Mouse (Mus musculus) ES-E14 (cell line): ENCODE measurements at regions not wholly inside any gene's neighbourhood (a gene's known extent, or its start where the extent isn't known, plus 50 kb on each side); places are given as distances from the start of the nearest gene placed in this dataset.

Source experiments
- CHD2 ChIP-seq: IDR thresholded peaks from 2 replicates; pipeline ENCODE4 v1.6.1; 2014; ENCODE audit warnings: mild to moderate bottlenecking, low read depth, low read length, inconsistent platforms
- HCFC1 ChIP-seq: IDR thresholded peaks from 2 replicates; pipeline ENCODE4 v1.6.1; 2012; ENCODE audit warnings: low read length, inconsistent platforms, borderline replicate concordance; ENCODE audit not compliant: insufficient read depth
- MAFK ChIP-seq: IDR thresholded peaks from 2 replicates; pipeline ENCODE4 v1.6.1; 2014; ENCODE audit warnings: mild to moderate bottlenecking, low read depth, low read length, inconsistent platforms; ENCODE audit not compliant: insufficient read depth
- ZNF384 ChIP-seq: IDR thresholded peaks from 2 replicates; pipeline ENCODE4 v1.6.1; 2012; ENCODE audit warnings: low read depth, low read length, inconsistent platforms

GRCm38 (mm10) chr5:80683431-80683830 lies 336.5 kb upstream of the Adgrl3 start:
- no peak for TF ChIP-seq MAFK
- TF ChIP-seq HCFC1 = no peak
- TF ChIP-seq CHD2 = no peak
- no peak for TF ChIP-seq ZNF384
